Mouse (Mus musculus): ENCODE results near the gene Astn2.

Gene Astn2

GRCm38 (mm10) chr4:66404201-66404711, at the start of gene Astn2:
Gene Astn2 (minus strand): TSS chr4:66404611.
- no peak for DNase-seq (ENCODE audit: low read depth, low spot score)

GRCm38 (mm10) chr4:66450115-66450514, 45.7 kb upstream of the Astn2 start:
- peak; percentile 2 for DNase-seq (ENCODE audit: low read depth, low spot score)

- no peak for DNase-seq (ENCODE audit: low read depth, low spot score)
These were observed 26.8 kb upstream of the Astn2 start for GRCm38 (mm10) chr4:66431256-66431655.

- no peak for DNase-seq (ENCODE audit: low read depth, low spot score)
These were observed 21.4 kb upstream of the Astn2 start for GRCm38 (mm10) chr4:66425804-66426203.

GRCm38 (mm10) chr4:66414778-66415177, 10.4 kb upstream of the Astn2 start:
- no peak for DNase-seq (ENCODE audit: low read depth, low spot score)

GRCm38 (mm10) chr4:66405086-66405485, 675 bp upstream of the Astn2 start:
- no peak for DNase-seq (ENCODE audit: low read depth, low spot score)

GRCm38 (mm10) chr4:66403708-66404200, 657 bp downstream of the Astn2 start:
- DNase-seq (ENCODE audit: low read depth, low spot score): no peak

- no peak for DNase-seq (ENCODE audit: low read depth, low spot score)
These were observed 1.2 kb downstream of the Astn2 start for GRCm38 (mm10) chr4:66403116-66403707.

- DNase-seq (ENCODE audit: low read depth, low spot score): no peak
These were observed 1.8 kb downstream of the Astn2 start for GRCm38 (mm10) chr4:66402611-66403010.

GRCm38 (mm10) chr4:66401186-66401681, 3.2 kb downstream of the Astn2 start:
- no peak for DNase-seq (ENCODE audit: low read depth, low spot score)

GRCm38 (mm10) chr4:66399066-66399465, 5.3 kb downstream of the Astn2 start:
- peak; percentile 16 for DNase-seq (ENCODE audit: low read depth, low spot score)

GRCm38 (mm10) chr4:66397216-66397615, 7.2 kb downstream of the Astn2 start:
- DNase-seq (ENCODE audit: low read depth, low spot score): no peak

GRCm38 (mm10) chr4:66393294-66393693, 11.1 kb downstream of the Astn2 start:
- DNase-seq (ENCODE audit: low read depth, low spot score): no peak

- DNase-seq (ENCODE audit: low read depth, low spot score): no peak
These were observed 13.9 kb downstream of the Astn2 start for GRCm38 (mm10) chr4:66390480-66390879.

GRCm38 (mm10) chr4:66378586-66378985, 25.8 kb downstream of the Astn2 start:
- DNase-seq (ENCODE audit: low read depth, low spot score): peak; percentile 2

- peak; percentile 3 for DNase-seq (ENCODE audit: low read depth, low spot score)
These were observed 33.8 kb downstream of the Astn2 start for GRCm38 (mm10) chr4:66370557-66371071.

- DNase-seq (ENCODE audit: low read depth, low spot score): no peak
These were observed 38.9 kb downstream of the Astn2 start for GRCm38 (mm10) chr4:66365500-66365899.

- no peak for DNase-seq (ENCODE audit: low read depth, low spot score)
These were observed 59.8 kb downstream of the Astn2 start for GRCm38 (mm10) chr4:66344632-66345031.

- peak; percentile 78 for DNase-seq (ENCODE audit: low read depth, low spot score)
These were observed 67.0 kb downstream of the Astn2 start for GRCm38 (mm10) chr4:66337443-66337842.

GRCm38 (mm10) chr4:66330600-66331285, 73.7 kb downstream of the Astn2 start:
- DNase-seq (ENCODE audit: low read depth, low spot score): no peak

GRCm38 (mm10) chr4:66321051-66321450, 83.4 kb downstream of the Astn2 start:
- DNase-seq (ENCODE audit: low read depth, low spot score): no peak

- DNase-seq (ENCODE audit: low read depth, low spot score): no peak
These were observed 89.5 kb downstream of the Astn2 start for GRCm38 (mm10) chr4:66314806-66315484.

All from 3T3-L1 (cell line).